8 mouse cellular contexts compared by ENCODE assay signal in genomic region chr16:5431111-5431510, GRCm38 (mm10).
A peak's percentile ranks its signal among the peaks of the same experiment; 100 is the strongest.
DNase-seq lines count a peak whose midpoint lies in the region; ATAC-seq lines count a peak whose summit lies in the region.

No protein-coding gene starts in this region.

- ATAC-seq in embryonic facial prominence, embryonic 11.5 days (replicated peaks; ENCODE audit: insufficient number of reproducible peaks, low FRiP score, low TSS enrichment, low read depth), result no peak
- no peak for ATAC-seq in inflammation-experienced regulatory T-cells, adult 6 months
- ATAC-seq in megakaryocyte progenitor cell, adult 5-6 weeks (replicated peaks; ENCODE audit: poor library complexity), result no peak

- no peak overlapping the region for H3K4me2 ChIP-seq in embryonic facial prominence, embryonic 11.5 days (ENCODE audit: low read depth, low read length)

- 57% methylated on average over 3 of the region's 3 CpGs for WGBS in embryonic facial prominence, embryonic 11.5 days

- intact Hi-C loops in heart, postnatal 14 days (cut with DNase I), result no loop called here

- H3K27ac ChIP-seq in embryonic facial prominence, embryonic 11.5 days (replicated peaks; ENCODE audit: low read depth, low read length), result no peak overlapping the region

- H3K36me3 ChIP-seq in embryonic facial prominence, embryonic 11.5 days (replicated peaks; ENCODE audit: control insufficient read depth, insufficient read depth, low read depth, low read length), result no peaks in the 10 kb centered on the region

- no peaks in the 10 kb centered on the region for H3K4me1 ChIP-seq in embryonic facial prominence, embryonic 11.5 days (ENCODE audit: control insufficient read depth, insufficient read depth, low read length)

- H3K4me3 ChIP-seq in embryonic facial prominence, embryonic 11.5 days (ENCODE audit: low read depth, low read length), result no peak overlapping the region

- H3K9me3 ChIP-seq in embryonic facial prominence, embryonic 11.5 days (replicated peaks; ENCODE audit: control insufficient read depth, low read length), result no peaks in the 10 kb centered on the region

- H3K27me3 ChIP-seq in embryonic facial prominence, embryonic 11.5 days (ENCODE audit: control insufficient read depth, insufficient read depth, low read length), result no peaks in the 10 kb centered on the region

- DNase-seq in left cerebral cortex, adult 9 months (ENCODE audit: low spot score in 2 of 2), result peak; percentile 25 to 55
- no peak for DNase-seq in left cerebral cortex, adult 11 months (ENCODE audit: low spot score)
- DNase-seq in embryonic facial prominence, embryonic 11.5 days (ENCODE audit: low spot score), result peak; percentile 39
- DNase-seq in heart, postnatal 14 days, result peak; percentile 59 to 78
- peak; percentile 49 for DNase-seq in right cerebral cortex, adult 18-20 months
- DNase-seq in gastrocnemius, adult 8-10 months (ENCODE audit: low spot score in 2 of 2), result no peak

- no peak overlapping the region for H3K9ac ChIP-seq in embryonic facial prominence, embryonic 11.5 days (replicated peaks; ENCODE audit: low read length)

Comparison
In these comparisons a context has a peak if more than half of its experiments do, and no peak if none do; other contexts are left out.
1. DNase-seq: peak in left cerebral cortex, adult 9 months (2 of 2), embryonic facial prominence, embryonic 11.5 days (single experiment), heart, postnatal 14 days (2 of 2) and right cerebral cortex, adult 18-20 months (single experiment); none in left cerebral cortex, adult 11 months (single experiment) and gastrocnemius, adult 8-10 months (0 of 2).